Mouse (Mus musculus) heart, adult 2 months (tissue): ENCODE data around the gene Xab2.

ENCODE experiments used
- CTCF ChIP-seq: fragments of 200-600 bp; IDR thresholded peaks from 2 replicates; pipeline ENCODE4 v1.8.1; 2022; ENCODE audit warnings: antibody characterized with exemption, mild to moderate bottlenecking, moderate library complexity
- EP300 ChIP-seq: fragments of 200-500 bp; IDR thresholded peaks from 2 replicates; pipeline ENCODE4 v1.6.1; 2011; ENCODE audit warnings: low read depth, low read length, control low read depth; ENCODE audit not compliant: insufficient read depth
- POLR2A ChIP-seq: fragments of 200-500 bp; IDR thresholded peaks from 2 replicates; pipeline ENCODE4 v1.6.1; 2011; ENCODE audit warnings: mild to moderate bottlenecking, low read depth, low read length, control low read depth; ENCODE audit not compliant: insufficient read depth

- TF ChIP-seq POLR2A = no peak
- no peak for TF ChIP-seq EP300
- no peak for TF ChIP-seq CTCF
Observed at GRCm38 (mm10) chr8:3652845-3653244, 31.7 kb upstream of the Xab2 start.
